Mouse (Mus musculus) cerebellum, adult 9-11 months (tissue): ENCODE results near the gene Fam207a.

Experiments
- DNase-seq: peaks from one replicate; pipeline ENCODE4 v3.0.0; 2022

Gene Fam207a

DNA sequence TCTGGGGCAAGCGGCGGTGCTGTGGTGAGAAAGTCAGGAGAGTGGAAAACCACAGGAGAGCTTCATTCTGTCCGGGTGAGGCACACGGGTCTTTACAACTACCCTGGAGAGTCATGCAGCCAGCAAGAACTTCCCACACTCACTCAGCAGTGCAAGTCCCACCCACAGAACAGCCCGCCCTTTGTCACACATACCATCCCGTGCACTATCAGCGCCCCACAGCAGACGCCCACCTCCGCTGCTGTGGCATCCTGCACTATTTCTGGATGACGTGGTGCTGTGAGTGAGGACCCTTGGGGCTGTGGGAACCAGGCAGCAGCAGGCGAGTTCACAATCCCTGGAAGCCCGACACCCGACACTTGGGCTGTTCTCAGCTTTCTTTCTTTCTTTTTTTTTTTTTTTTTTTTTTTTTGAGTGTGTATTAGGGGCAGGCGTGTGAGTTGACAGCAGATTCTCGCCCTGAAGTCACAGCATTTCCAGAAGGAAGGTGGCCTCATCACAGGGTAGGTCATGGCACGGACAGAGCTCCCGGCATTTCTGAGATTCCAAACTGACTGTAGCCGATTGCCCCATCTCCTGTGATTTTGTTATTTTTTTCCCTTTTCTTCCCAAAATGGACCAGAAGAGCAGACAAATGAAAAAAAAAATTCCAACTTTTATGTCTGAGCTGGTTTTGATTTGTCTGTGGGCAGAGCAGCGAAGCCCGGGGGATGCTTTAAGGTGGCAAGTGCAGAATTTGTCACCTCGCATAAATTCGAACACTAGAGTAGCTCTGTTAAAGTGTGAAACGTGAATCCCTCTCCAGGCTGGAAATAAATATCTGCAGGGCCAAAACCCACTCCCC, 66.0 kb downstream of the Fam207a start:
- no peak for DNase-seq

- DNase-seq = no peak
These were observed 66.8 kb downstream of the Fam207a start for GRCm38 (mm10) chr10:77448698-77449247.

DNA sequence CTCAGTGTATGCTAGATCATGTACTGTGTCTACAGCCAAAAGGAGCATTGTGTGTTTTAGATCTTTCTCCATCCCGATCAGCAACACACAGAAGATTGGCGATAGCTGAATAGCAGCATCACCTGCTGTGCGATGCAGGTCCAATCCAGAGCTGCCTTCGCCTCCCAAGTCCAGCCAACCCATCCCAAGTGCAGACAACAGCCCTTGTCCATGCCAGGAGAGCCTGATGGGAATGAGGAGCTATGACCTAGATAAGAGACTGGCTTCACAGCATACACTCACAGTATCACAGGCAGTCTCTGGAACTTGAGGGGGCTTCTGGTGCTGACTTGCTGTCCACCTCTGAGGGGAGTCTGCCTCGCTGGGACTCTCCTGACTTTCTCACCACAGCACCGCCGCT, 67.4 kb downstream of the Fam207a start:
- DNase-seq = peak; percentile 64

- peak; percentile 50 for DNase-seq
These were observed 67.8 kb downstream of the Fam207a start for GRCm38 (mm10) chr10:77447755-77448154.

DNA sequence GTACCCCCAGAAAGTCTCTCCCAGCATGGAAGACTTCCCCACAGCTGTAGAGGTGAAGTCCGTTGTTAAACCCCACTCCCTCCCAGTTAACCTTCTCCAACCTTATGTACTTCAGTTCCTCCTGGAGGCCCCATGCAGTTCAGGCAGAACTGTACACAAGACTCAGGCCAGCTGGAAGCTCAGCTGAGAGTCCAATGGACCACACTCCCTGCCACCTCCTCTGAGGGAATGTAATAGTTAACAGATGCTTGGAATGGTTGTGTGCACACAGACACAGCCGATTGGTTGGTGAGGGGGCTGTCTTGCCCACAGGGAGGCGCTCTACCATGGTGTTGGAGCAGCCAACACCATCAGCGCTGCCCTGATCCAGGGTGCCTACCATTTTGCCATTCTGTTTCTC, 73.3 kb downstream of the Fam207a start:
- DNase-seq = no peak

GRCm38 (mm10) chr10:77441812-77442211, 73.8 kb downstream of the Fam207a start:
- no peak for DNase-seq

DNA sequence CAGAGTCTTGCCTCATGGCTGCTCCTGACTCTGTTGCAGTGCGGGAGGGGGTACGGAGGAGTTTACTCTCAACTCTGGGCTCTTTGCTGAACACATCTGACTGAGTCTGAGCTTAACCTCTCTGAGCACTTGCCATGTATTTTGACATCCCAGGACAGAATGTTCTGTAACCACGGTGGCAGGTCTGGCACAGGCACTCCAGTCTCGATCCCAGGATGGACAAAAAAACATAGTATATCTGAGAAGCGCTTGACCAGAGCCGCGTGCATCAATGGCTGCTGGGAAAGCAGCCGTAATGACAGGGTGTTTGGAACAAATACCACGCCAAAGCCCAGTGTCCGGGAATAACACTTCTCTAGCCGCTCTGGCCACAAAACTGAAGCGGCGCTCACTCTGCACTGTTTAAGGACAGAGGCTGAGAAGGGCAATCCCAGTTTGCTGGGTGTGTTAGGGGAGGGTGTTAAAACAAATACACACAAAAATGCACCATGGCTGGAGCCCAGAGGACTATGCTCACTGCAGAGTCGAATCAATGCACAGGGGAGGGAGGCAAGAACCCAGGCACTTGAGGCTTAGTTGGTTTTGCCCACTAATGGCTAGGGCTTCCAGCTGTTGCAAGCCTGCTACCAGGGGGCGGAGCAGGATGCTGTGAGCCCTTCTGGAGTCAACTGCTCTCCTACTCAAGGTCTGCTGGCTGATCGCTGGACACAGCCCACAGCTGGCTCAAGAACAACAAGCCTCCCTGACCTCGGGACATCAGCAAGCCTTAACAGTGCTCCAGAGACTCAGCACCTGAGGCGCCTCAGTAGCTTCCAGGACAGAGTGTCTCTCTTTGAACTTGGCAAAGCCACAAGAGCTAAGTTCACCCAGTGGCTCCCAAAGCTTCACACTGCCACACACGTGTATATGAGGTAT, 74.5 kb downstream of the Fam207a start:
- DNase-seq = no peak

DNA sequence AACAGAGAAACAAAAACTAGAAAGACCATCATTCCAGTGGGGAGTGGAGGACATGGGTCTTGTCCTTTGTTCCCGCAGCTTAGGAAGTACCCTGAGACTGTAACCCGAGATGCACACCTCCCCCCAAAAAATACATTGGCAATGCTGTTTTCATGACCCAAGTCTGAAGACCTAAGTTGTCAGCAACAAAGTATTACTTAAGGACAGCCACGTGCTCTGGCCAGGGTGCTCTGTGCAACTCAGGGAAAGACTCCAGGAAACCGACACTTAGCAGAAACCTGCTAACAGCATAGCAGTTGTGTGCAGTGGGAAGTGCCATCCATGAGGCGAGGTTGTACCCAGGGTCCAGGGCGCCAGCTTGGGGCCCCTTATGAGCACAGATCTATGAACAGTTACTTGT, 75.3 kb downstream of the Fam207a start:
- no peak for DNase-seq

DNA sequence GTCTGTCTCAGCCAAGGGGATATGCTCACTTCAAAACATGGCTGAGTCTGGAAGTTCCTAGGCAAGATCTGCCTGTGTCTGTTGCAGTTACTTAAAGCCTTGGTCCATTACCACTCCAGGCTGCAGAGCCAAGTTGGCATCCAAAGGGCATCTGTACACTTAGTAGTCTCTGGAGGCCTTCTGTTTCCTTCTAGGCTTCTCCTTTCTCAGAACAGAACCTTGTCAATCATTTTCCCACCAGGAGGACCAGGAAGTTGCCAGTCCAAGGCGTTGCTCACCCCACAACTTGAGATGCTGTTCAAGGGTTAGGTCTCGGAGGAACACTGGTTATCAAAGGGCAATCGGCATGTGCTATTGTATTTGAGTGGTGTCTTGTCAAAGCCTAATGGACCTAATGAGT, 76.6 kb downstream of the Fam207a start:
- no peak for DNase-seq

- DNase-seq = no peak
These were observed 77.6 kb downstream of the Fam207a start for GRCm38 (mm10) chr10:77438021-77438420.
